Mouse (Mus musculus) forebrain, embryonic 10.5 days (tissue): ENCODE data around the gene Guk1. TPM values are rescaled to one million over a fixed set of nuclear protein-coding genes. Genes with fewer than 3 reads are reported as not detected.

ENCODE experiments used
- DNase-seq: peaks from one replicate; pipeline ENCODE4 v3.0.0-alpha.2; 2017; ENCODE audit warnings: low spot score; ENCODE audit errors: extremely low spot score
- H3K27ac ChIP-seq: fragments of 300-500 bp; sonication (generic); 2 replicates; pipeline ENCODE4 v1.5.1; 2016; ENCODE audit warnings: mild to moderate bottlenecking
- H3K27me3 ChIP-seq: fragments of 300-500 bp; sonication (generic); 2 replicates; pipeline ENCODE4 v1.6.1; 2016; ENCODE audit warnings: mild to moderate bottlenecking; ENCODE audit not compliant: poor library complexity, severe bottlenecking
- H3K36me3 ChIP-seq: fragments of 300-500 bp; sonication (generic); replicated peaks from 2 replicates; pipeline ENCODE4 v1.6.1; 2016; ENCODE audit warnings: mild to moderate bottlenecking, moderate library complexity
- H3K4me1 ChIP-seq: fragments of 300-500 bp; sonication (generic); 2 replicates; pipeline ENCODE4 v1.6.1; 2016
- H3K4me3 ChIP-seq: fragments of 300-500 bp; sonication (generic); 2 replicates; pipeline ENCODE4 v1.5.1; 2016; ENCODE audit warnings: mild to moderate bottlenecking, moderate library complexity
- H3K9me3 ChIP-seq: fragments of 300-500 bp; sonication (generic); 2 replicates; pipeline ENCODE4 v1.6.1; 2016; ENCODE audit warnings: mild to moderate bottlenecking, moderate library complexity
- WGBS: fragments of 180-500 bp; shearing (Covaris S2); methylation state at CpG from one replicate; pipeline ENCODE4 v1.1.7; 2016; 5-methylcytosine and 5-hydroxymethylcytosine counted together
- polyA plus RNA-seq: library from polyadenylated mRNA; unstranded; fragments of >200 nt; fragmentation: Nextera tagmentation; extraction: Ambion mirVana; gene quantifications from 2 replicates; pipeline ENCODE4 v1.2.1, GENCODE M21; 2016

Guk1 gene
- polyA plus RNA-seq, result 129 and 135 TPM in 2 replicates

GRCm38 (mm10) chr11:59192059-59192386 lies at the start of gene Guk1:
Gene Guk1, minus strand, starts transcription at chr11:59192212.
- 5% methylated on average over 16 of the region's 16 CpGs for WGBS

GRCm38 (mm10) chr11:59239796-59240195 lies 47.8 kb upstream of the Guk1 start:
- Histone ChIP-seq H3K27me3 (peaks cover 80% of the 10 kb centered on the region), H3K27ac (peak overlapping the region; percentile 63), H3K4me3 (no peak overlapping the region), H3K9me3 (no peaks in the 10 kb centered on the region), H3K4me1 (peaks cover 26% of the 10 kb centered on the region), H3K36me3 (no peaks in the 10 kb centered on the region)
- no peak for DNase-seq
- 74% methylated on average over 4 of the region's 4 CpGs for WGBS

More at GRCm38 (mm10) chr11:59192059-59192386, at the start of gene Guk1:
- Histone ChIP-seq H3K27me3 (no peaks in the 10 kb centered on the region), H3K36me3 (peaks cover under 1% of the 10 kb centered on the region; the same call in 1 of the 2 replicates), H3K4me3 (peak within 1 kb of the TSS; percentile 73), H3K4me1 (peaks cover 10% of the 10 kb centered on the region), H3K9me3 (no peaks in the 10 kb centered on the region), H3K27ac (peak within 1 kb of the TSS; percentile 91)
- no peak for DNase-seq

- Histone ChIP-seq H3K9me3 (no peaks in the 10 kb centered on the region), H3K36me3 (no peaks in the 10 kb centered on the region), H3K27me3 (peaks cover 78% of the 10 kb centered on the region), H3K4me3 (peak overlapping the region; percentile 16), H3K27ac (peak overlapping the region; percentile 63), H3K4me1 (peaks cover 26% of the 10 kb centered on the region)
- no peak for DNase-seq
- WGBS, result 61% methylated on average over 4 of the region's 4 CpGs
These were observed 47.4 kb upstream of the Guk1 start for GRCm38 (mm10) chr11:59239428-59239785.

- Histone ChIP-seq H3K27ac (peak overlapping the region; percentile 63), H3K27me3 (peaks cover 71% of the 10 kb centered on the region), H3K4me3 (peak overlapping the region; percentile 16), H3K4me1 (peaks cover 26% of the 10 kb centered on the region), H3K36me3 (no peaks in the 10 kb centered on the region), H3K9me3 (no peaks in the 10 kb centered on the region)
- DNase-seq, result peak; percentile 77
- WGBS, result 7% methylated on average over 15 of the region's 15 CpGs
These were observed 46.8 kb upstream of the Guk1 start for GRCm38 (mm10) chr11:59238525-59239427.

- no peak overlapping the region for H3K27ac ChIP-seq
- 49% methylated on average over 2 of the region's 2 CpGs for WGBS
- no peaks in the 10 kb centered on the region for H3K9me3 ChIP-seq
These were observed 40.8 kb upstream of the Guk1 start for GRCm38 (mm10) chr11:59232797-59233196.

GRCm38 (mm10) chr11:59230144-59230760 lies 38.2 kb upstream of the Guk1 start:
- H3K4me3 ChIP-seq, result peak overlapping the region; percentile 6; the same call in 1 of the 2 replicates
- H3K27me3 ChIP-seq, result 0 out of 2 replicates have a peak, but pooled peaks cover 5% of the 10 kb centered on the region
- DNase-seq, result peak; percentile 69
- H3K9me3 ChIP-seq, result no peaks in the 10 kb centered on the region
- H3K36me3 ChIP-seq, result peaks cover 6% of the 10 kb centered on the region; the same call in 1 of the 2 replicates
- no peak overlapping the region for H3K27ac ChIP-seq
- WGBS, result 15% methylated on average over 7 of the region's 7 CpGs
- peaks cover 38% of the 10 kb centered on the region for H3K4me1 ChIP-seq

More at GRCm38 (mm10) chr11:59232797-59233196, 40.8 kb upstream of the Guk1 start:
- Histone ChIP-seq H3K4me1 (peaks cover 17% of the 10 kb centered on the region), H3K27me3 (peaks cover 20% of the 10 kb centered on the region), H3K36me3 (no peaks in the 10 kb centered on the region), H3K4me3 (no peak overlapping the region)
- no peak for DNase-seq

- 5% methylated on average over 59 of the region's 59 CpGs for WGBS
- DNase-seq, result peak; percentile 93
- H3K27me3 ChIP-seq, result no peaks in the 10 kb centered on the region
- H3K36me3 ChIP-seq, result peaks cover 17% of the 10 kb centered on the region
- peaks cover 48% of the 10 kb centered on the region for H3K4me1 ChIP-seq
- no peaks in the 10 kb centered on the region for H3K9me3 ChIP-seq
- peak within 1 kb of the TSS; percentile 99 for H3K4me3 ChIP-seq
- peak within 1 kb of the TSS; percentile 98 for H3K27ac ChIP-seq
These were observed 36.3 kb upstream of the Guk1 start, which contains the start of gene Arf1 for GRCm38 (mm10) chr11:59228122-59228953. Gene Arf1, minus strand, starts transcription at chr11:59228270.

GRCm38 (mm10) chr11:59227604-59228121 lies 35.7 kb upstream of the Guk1 start:
- H3K27ac ChIP-seq, result peak overlapping the region; percentile 98
- WGBS, result under 1% methylated on average over 51 of the region's 51 CpGs
- peaks cover 48% of the 10 kb centered on the region for H3K4me1 ChIP-seq
- H3K36me3 ChIP-seq, result peaks cover 24% of the 10 kb centered on the region
- peak overlapping the region; percentile 99 for H3K4me3 ChIP-seq
- H3K27me3 ChIP-seq, result no peaks in the 10 kb centered on the region
- DNase-seq, result no peak
- no peaks in the 10 kb centered on the region for H3K9me3 ChIP-seq

GRCm38 (mm10) chr11:59226787-59227603 lies 35.0 kb upstream of the Guk1 start:
- no peaks in the 10 kb centered on the region for H3K9me3 ChIP-seq
- peak overlapping the region; percentile 98 for H3K27ac ChIP-seq
- DNase-seq, result no peak
- 10% methylated on average over 21 of the region's 21 CpGs for WGBS
- peak overlapping the region; percentile 99 for H3K4me3 ChIP-seq
- H3K27me3 ChIP-seq, result no peaks in the 10 kb centered on the region
- peaks cover 48% of the 10 kb centered on the region for H3K4me1 ChIP-seq
- peaks cover 29% of the 10 kb centered on the region for H3K36me3 ChIP-seq

- Histone ChIP-seq H3K4me1 (peaks cover 48% of the 10 kb centered on the region), H3K4me3 (peak overlapping the region; percentile 99), H3K27me3 (no peaks in the 10 kb centered on the region), H3K36me3 (peaks cover 36% of the 10 kb centered on the region), H3K9me3 (no peaks in the 10 kb centered on the region), H3K27ac (0 out of 2 replicates have a peak overlapping the region, but pooled peaks have one; percentile 98)
- WGBS, result 77% methylated on average over 3 of the region's 3 CpGs
- no peak for DNase-seq
These were observed 34.2 kb upstream of the Guk1 start for GRCm38 (mm10) chr11:59226251-59226650.

- Histone ChIP-seq H3K36me3 (peaks cover 45% of the 10 kb centered on the region), H3K27ac (no peak overlapping the region), H3K27me3 (no peaks in the 10 kb centered on the region), H3K4me1 (peaks cover 43% of the 10 kb centered on the region), H3K9me3 (no peaks in the 10 kb centered on the region), H3K4me3 (no peak overlapping the region)
- 90% methylated on average over 2 of the region's 2 CpGs for WGBS
- DNase-seq, result no peak
These were observed 33.2 kb upstream of the Guk1 start for GRCm38 (mm10) chr11:59225167-59225566.
